Mouse (Mus musculus) bone marrow macrophage, adult 2 months (primary cell): ENCODE measurements at regions not wholly inside any gene's neighbourhood (a gene's known extent, or its start where the extent isn't known, plus 50 kb on each side); places are given as distances from the start of the nearest gene placed in this dataset.

Source experiments
- CTCF ChIP-seq: IDR thresholded peaks from 2 replicates; pipeline ENCODE4 v1.5.1; 2012; ENCODE audit warnings: low read depth, mild to moderate bottlenecking, low read length, moderate library complexity
- POLR2A ChIP-seq: IDR thresholded peaks from 2 replicates; pipeline ENCODE4 v1.6.1; 2012; ENCODE audit warnings: mild to moderate bottlenecking, low read depth, low read length, borderline replicate concordance

- TF ChIP-seq POLR2A = no peak
- TF ChIP-seq CTCF = no peak
These were observed 237.5 kb downstream of the Cd83 start for GRCm38 (mm10) chr13:44022106-44022505.
